Mouse (Mus musculus) CH12.LX (cell line): Measurements from ENCODE around the gene C1ql4.

ENCODE experiments used
- BHLHE40 ChIP-seq: IDR thresholded peaks from 2 replicates; pipeline ENCODE4 v1.6.1; 2011; ENCODE audit warnings: mild to moderate bottlenecking, low read depth, low read length, improper control_type of control experiment
- MAX ChIP-seq: IDR thresholded peaks from 2 replicates; pipeline ENCODE4 v1.6.1; 2011; ENCODE audit warnings: low read length, improper control_type of control experiment
- POLR2A ChIP-seq: IDR thresholded peaks from 2 replicates; pipeline ENCODE4 v1.6.1; 2011; ENCODE audit warnings: low read depth, mild to moderate bottlenecking, improper control_type of control experiment, low read length
- TCF12 ChIP-seq: IDR thresholded peaks from 2 replicates; pipeline ENCODE4 v1.6.1; 2014; ENCODE audit warnings: low read depth, mild to moderate bottlenecking, inconsistent platforms, low read length, improper control_type of control experiment
- ZNF384 ChIP-seq: IDR thresholded peaks from 2 replicates; pipeline ENCODE4 v1.6.1; 2012; ENCODE audit warnings: low read depth, low read length, improper control_type of control experiment, inconsistent platforms

- no peak for TF ChIP-seq BHLHE40
- no peak for TF ChIP-seq MAX
- TF ChIP-seq POLR2A = no peak
- no peak for TF ChIP-seq ZNF384
- no peak for TF ChIP-seq TCF12
Measured at GRCm38 (mm10) chr15:99085997-99086396, 1.6 kb downstream of the C1ql4 start.
